Mouse (Mus musculus): ENCODE measurements around the gene Msi1.

GRCm38 (mm10) chr5:115491076-115491475 lies 61.7 kb downstream of the Msi1 start:
- TF ChIP-seq CTCF (IDR thresholded peaks at IDR 0.05; ENCODE audit: low read depth), result no peak
- TF ChIP-seq EP300 (IDR thresholded peaks at IDR 0.05; ENCODE audit: low read depth), result no peak
